Mouse (Mus musculus): ENCODE measurements around the gene Ubr1. TPM values are rescaled to one million over a fixed set of nuclear protein-coding genes. Genes with fewer than 3 reads are reported as not detected.
A peak's percentile ranks its signal among the peaks of the same experiment; 100 is the strongest.
"Not testable (repeated sequence)": the region's sequence is repeated elsewhere in the genome, so short reads cannot be mapped to it uniquely, and the experiment has no call there.

Gene Ubr1
- 26.0 and 29.1 TPM in 2 replicates for total RNA-seq (2014; fragmentation: Nextera tagmentation)
- 26.0 and 33.2 TPM in 2 replicates for total RNA-seq (2017)

DNA sequence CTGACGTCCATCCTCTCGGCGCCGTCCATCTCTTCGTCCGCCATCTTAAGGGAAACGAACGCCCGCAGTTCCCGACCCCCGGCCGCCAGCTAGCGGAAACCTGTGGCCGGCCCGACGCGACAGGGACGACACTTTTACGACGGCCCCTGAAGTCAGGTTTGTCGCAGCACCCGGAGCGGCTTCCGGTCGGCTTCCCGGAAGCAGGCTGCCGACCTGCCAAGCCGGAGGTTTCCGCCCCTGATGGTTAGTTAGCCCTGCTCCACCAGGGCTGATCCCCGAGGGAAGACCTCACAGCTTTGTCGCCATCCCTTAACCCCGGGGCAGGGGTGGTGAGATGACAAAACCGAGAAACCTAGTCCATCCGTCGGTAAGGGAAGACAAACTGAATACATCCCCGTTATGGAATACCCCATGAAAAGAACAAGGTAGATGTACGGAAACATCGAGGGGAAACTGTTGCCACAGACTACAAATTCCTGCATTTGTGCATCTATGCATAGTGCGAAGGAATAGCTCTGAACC is at the start of gene Ubr1:
Ubr1 (minus strand) TSS at position 157 of the 522 bp plus-strand sequence.
- peak; percentile 96 for ATAC-seq (replicated peaks; ENCODE audit: poor library complexity, severe bottlenecking)

DNA sequence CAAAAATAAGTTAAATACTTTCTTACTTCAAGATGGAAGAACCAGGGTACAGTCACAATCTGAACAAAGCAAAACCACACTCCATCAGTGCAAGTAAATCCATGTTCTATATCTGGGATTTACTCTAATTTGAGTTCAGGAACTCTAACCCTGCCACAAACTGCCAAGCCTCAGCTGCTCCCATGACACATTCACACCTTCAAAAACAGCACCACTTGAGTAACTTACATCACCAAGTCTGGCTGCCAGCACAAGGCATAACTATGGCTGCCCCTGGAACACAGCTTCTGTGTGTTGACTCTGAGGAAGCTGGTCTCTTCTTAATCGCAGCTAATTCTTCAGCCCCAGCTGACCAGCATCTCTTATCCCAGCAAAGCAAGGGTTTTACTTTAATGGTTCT is 46.6 kb upstream of the Ubr1 start:
- no peak for ATAC-seq (replicated peaks; ENCODE audit: poor library complexity, severe bottlenecking)

DNA sequence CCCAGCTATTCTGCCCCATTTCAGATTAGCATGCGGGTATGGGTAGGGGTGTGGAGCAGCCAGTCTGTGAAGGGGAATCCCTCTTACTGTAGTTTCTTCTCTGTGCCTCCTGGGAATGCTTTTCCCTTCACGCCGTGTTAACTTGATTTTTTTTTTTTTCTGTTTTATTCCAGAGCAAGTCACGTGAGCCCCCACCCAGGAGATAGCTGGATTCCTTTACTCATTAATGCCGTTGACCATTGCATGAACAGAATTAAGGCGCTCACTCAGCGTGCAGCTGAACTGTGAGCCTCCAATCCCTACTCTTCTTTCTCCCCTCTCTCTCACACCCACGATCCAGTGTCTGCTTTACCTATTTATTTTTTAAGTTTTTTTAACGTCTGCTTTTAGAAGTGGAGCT is 45.7 kb upstream of the Ubr1 start:
- ATAC-seq (replicated peaks; ENCODE audit: poor library complexity, severe bottlenecking) = no peak

DNA sequence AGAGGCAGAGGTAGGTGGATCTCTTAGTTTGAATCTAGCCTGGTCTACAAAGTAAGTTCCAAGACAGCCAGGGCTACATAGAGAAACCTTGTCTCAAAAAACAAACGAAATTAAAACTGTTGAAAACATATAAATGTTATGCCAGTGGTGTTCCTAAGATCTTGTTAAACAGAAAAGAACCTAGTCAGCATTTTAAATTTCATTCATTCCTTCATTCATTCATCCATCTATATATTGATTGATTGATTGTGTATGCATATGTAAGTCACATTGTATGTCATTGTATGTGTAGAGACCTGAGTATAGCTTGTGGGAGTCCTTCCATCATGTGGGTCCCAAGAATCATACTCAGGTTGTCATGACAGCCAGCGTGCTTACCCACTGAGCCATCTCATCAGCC is 45.0 kb upstream of the Ubr1 start:
- ATAC-seq (replicated peaks; ENCODE audit: poor library complexity, severe bottlenecking) = no peak

DNA sequence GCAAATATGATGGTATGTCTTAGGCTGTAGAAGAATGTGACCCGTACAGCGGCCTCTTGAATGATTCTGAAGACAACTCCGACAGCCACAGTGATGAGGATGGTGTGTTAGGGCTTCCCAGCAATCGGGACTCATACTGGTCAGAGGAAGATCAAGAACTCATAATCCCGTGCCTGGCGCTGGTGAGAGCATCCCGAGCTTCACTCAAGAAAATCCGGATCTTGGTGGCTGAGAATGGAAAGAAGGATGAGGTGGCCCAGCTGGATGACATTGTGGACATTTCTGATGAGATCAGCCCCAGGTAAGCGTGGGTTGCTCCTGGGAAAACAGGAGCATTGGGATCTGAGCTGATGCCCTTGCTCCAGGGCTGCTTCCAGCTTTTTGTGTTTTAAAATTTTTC is 42.2 kb upstream of the Ubr1 start:
- ATAC-seq (replicated peaks; ENCODE audit: poor library complexity, severe bottlenecking) = no peak

DNA sequence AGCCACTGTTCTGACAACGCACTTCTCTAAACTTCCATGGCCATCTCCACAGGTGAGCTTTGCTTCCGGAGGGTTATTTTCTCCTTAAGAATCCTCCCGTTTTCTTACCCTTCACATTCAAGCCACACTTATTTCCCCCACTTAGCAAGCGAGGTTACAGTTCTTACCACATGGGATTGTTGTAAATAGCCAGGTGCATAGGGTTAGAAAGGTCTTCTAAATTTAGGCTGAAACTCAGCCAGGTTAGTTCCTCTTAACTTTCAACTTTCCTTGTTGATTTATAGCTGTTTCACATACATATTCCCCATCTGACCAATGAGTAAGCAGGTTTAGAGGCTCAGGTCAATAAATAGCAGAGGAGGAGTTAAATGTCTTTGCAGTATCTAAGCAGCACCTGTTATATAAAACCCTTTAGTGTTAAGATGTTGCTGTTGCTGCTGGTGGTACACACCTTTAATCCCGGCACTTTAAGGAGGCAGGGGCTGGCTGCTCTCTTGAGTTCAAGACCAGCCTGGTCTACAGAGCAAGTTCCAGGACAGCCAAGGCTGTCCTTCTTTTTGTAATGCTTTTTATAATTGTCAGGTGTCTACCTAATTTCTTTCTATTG is 38.7 kb upstream of the Ubr1 start:
- no peak for ATAC-seq (replicated peaks; ENCODE audit: poor library complexity, severe bottlenecking)

DNA sequence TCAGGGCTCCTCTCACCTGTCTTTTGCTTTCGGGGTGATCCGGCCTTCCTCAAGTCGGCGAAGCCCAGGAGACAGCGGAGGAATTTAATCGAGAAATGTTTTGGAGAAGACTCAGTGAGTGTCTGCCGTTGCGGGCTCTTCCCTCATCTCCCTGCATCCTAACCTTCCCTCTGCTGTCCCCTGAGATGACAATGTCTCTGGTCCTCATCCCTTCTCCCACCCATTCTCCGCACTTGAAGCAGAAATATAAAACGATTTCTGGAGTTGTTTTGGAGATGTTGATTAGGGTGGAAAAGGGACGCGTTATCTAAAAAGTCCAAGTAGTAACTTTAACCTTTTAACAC is 38.1 kb upstream of the Ubr1 start:
- ATAC-seq (replicated peaks; ENCODE audit: poor library complexity, severe bottlenecking) = peak; percentile 5; the same call in 1 of the 2 replicates

DNA sequence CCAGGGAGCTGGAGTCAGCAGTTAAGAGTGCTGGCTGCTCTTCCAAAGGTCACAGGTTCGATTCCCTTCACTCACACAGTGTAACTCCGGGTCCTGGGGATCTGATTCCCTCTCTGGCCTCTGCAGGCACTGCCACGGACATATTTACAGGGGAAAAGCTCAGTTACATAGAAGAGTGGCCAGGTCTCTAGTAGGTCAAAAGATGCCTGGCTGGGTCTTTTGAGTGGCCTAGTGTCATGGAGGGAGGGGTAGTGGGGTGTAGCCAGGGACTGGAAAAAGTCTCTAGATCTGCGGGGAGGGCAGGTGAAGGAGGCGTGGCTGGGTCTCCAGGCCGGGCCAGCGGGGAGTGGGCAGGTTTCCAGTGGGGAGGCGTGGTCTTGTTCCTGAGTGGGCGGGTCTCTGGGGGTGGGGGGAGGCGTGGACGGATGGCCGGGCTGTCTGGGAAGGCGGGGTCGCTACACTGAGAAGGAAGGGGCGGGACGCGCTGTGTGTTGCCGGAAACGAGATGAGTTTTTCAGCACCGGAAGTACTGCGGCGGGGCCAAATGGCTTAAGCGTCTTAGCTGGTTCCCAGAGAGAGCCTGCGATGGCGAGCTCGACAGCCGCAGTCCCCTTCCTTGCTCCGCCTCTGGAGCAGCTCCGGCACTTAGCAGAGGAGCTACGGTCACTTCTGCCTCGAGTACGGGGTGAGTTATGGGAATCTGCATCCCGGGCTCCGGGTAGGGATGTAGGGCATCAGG is 37.6 kb upstream of the Ubr1 start, which contains the start of gene Ccndbp1:
Ccndbp1 (plus strand) TSS at position 479 of the 739 bp plus-strand sequence.
- ATAC-seq (replicated peaks; ENCODE audit: poor library complexity, severe bottlenecking) = peak; percentile 98

DNA sequence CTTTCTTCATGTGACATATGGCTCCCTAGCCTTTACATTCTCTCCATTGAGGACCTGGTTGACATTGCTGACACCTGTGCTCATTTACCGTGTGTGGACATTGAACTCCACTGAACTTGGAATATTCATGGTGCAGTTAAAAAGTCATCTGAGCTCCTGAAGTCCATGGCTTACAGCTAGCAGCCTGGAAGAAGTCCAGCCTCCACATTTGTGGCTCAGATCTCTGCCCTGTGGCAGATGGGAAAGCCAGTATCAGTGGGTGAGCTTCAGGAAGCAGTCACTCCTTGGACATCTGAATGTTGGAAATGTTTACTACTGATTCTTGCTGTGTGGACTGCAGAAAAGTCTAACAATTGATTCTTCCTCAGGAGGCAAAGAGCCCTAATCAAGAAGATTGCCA is 36.5 kb upstream of the Ubr1 start:
- no peak for ATAC-seq (replicated peaks; ENCODE audit: poor library complexity, severe bottlenecking)

DNA sequence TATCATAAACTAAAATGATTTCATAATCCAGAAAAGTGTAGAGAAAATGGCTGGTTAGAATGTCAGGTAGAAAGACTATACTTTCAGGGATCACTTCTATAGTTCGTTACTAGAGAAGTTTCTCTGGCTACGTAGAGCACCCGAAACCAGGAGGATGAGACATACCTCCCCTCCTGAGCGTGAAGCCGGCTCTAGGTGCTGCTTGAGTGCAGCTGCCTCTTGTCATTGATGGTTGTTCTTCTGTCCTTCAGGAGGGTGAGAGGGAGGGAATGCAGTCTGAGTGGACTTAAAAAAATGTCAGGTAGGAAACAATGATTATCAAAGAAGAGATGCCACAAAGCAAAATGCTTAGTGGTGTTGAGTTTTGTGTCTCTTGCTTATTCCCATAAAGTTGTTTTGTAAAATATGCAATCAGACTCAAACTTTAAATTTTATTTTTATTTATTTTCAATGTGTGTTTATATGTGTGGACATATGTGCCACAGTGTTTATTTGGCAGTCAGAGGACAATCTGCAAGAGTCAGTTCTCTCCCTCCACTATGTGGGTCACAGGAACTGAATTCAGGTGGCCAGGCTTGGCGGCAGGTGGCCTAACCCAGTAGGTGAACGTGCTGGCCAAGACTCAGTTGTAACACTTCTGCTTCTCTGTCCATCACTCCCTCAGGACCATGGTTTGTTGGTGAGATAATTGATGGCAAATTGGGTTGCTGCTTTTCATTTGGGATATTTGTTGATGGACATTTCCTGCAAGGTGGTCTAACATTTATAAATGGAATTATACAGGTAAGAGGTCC is 33.7 kb upstream of the Ubr1 start:
- ATAC-seq (replicated peaks; ENCODE audit: poor library complexity, severe bottlenecking) = no peak

DNA sequence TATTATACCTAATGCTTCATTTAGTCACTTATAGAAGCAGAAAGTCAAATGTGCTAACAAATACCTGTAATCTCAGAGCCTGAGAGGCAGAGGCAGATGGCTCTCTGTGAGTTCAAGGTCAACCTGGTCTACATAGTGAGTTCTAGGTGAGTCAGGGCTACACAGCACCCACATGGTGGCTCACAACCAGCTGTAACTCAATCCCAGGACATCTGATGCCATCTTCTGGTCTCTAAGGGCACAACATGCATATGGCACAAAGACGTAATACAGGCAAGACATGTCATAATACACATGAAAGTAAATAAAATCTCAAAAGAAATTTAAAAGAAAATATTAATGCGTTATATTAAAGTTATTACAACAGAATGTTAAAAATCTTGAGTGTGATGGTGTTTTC is 33.1 kb upstream of the Ubr1 start:
- no peak for ATAC-seq (replicated peaks; ENCODE audit: poor library complexity, severe bottlenecking)

DNA sequence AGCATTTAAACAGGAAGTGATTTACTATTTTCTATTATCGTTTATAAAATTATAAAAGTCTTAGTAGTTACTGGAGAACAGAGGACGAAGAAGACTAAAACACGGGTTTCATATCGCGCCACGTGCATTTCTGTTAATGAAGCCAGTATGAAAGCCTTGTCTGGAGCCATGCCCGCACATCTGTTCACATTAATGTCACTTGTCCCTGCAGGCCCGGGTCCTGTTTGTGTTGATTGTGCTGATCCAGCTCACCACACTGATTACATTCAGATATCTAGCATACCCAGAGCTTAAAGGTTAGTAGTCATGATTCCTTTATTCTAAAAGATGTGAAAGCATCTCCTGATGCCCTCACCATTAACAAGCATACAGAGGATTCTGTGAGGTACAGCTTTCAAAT is 28.3 kb upstream of the Ubr1 start:
- ATAC-seq (replicated peaks; ENCODE audit: poor library complexity, severe bottlenecking) = no peak

DNA sequence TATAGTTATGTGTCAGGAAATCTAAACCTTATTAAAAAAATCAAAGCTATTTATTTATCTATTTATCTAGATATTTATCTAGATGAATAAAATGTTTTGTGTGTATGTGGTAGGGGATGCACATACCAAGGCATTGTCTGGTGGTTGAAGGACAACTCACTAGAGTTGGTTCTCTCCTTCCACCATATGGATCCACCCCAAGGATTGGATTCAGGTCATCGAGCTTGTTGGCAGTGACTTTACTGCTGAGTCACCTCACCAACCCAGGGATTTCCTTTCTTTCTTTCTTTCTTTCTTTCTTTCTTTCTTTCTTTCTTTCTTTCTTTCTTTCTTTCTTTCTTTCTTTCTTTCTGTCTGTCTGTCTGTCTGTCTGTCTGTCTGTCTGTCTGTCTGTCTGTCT is 26.1 kb upstream of the Ubr1 start:
- ATAC-seq (replicated peaks; ENCODE audit: poor library complexity, severe bottlenecking) = not testable (repeated sequence)

DNA sequence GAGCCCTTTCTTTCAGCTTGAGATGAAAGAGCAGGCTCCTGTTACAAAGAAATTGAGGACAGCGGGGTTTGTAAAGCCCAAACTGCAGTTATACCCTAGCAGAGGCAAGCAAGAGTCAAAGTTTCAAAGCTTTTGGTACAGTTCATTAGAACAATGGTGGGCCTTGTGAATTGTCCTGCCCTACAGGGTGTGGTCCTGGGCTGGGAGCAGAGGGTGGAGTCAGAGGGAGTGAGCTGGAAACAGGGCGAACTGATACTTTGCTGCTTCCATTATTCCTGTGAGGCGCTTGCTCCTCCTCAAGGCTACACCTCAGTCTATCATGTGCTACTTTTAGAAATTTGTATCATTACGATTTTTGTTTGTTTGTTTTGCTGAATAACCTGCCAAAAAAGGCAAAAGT is 20.7 kb upstream of the Ubr1 start:
- no peak for ATAC-seq (replicated peaks; ENCODE audit: poor library complexity, severe bottlenecking)

DNA sequence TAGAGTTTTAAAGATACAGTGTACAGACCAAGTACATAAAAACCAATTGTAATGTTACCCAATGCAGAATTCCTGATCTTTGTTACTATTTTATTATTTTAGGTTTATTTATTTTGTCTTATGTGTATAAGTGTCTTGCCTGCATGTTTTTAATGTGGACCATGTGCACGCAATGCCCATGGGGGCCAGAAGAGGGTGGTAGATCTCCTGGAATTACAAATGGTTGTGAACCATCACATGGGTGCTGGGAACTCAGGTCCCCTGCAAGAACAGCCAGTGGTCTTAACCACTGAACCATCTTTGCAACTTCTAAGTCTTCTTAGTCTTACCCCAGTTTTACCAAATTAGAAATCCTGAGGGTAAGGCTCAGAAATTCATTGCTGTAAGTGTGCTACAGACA is 14.7 kb upstream of the Ubr1 start:
- no peak; the same call in 1 of the 2 replicates for ATAC-seq (replicated peaks; ENCODE audit: poor library complexity, severe bottlenecking)

DNA sequence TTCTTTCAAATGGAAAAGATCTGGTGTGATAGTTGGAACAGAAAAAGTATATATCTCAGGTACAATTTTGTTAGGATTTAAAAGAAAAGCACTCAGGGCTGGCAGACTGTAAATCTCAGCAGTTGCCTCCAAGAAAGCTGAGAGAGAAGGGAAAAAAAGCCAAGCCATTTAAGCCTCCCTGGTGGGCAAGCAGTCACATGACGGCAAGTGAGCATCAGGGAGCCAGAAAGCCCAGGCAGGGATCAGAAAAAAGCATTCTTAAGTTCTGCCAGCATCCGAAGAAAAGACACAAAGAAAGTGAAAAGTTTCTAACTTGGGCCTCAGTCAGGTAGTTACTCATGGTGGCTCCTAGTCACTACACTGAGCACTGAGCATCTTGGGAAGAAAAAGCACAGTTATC is 13.1 kb upstream of the Ubr1 start:
- ATAC-seq (replicated peaks; ENCODE audit: poor library complexity, severe bottlenecking) = no peak

DNA sequence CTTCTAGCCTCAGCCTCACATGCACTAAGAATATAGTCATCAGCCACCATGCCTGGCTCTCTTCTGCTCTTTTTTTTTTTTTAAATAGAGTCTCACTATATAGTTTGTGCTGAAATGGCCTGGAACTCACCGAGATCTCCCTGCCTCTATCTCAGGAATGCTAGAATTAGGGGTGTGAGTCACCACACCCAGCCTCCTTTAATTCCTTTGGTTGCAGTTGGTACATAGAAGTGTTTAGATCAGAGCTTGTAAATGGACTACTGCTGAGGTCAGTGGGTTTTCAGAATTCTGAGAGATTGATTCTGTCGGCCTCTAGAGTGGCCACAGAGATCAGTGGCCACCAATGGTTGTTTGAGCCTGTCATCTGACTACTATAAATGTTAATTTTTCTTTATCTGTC is 10.3 kb upstream of the Ubr1 start:
- no peak for ATAC-seq (replicated peaks; ENCODE audit: poor library complexity, severe bottlenecking)

DNA sequence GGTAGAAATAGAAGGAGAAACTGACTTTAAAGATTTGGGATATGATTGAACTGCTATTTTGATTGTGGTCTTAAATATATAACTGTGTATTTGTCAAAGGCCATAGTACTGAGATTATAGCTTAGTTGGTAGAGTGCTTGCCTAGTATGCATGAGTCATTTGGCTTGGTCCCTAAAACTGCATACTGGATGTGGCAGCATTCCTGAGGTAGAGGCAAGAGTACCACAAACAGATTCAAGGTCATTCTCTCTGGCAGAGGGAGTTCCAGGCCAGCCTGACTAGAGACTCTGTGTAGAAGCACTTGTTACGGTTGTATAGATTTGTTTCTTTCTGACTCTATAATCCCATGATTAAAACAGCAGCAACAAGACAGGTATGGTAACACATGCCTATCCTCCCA is 9.3 kb upstream of the Ubr1 start:
- ATAC-seq (replicated peaks; ENCODE audit: poor library complexity, severe bottlenecking) = no peak

DNA sequence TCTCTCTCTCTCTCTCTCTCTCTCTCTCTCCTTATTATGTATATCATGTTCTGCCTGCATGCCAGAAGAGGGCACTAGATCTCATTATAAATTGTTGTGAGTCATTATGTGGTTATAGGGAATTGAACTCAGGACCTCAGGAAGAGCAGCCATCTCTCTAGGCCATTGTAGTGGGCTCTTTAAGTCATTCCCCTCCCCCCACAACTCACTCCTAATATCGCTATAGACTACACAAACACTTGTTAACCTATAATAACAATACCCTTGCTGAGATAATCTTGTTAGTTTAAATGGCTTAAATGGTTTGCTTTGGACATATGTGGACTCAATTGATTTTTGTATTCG is 8.2 kb upstream of the Ubr1 start:
- peak; percentile 15; the same call in 1 of the 2 replicates for ATAC-seq (replicated peaks; ENCODE audit: poor library complexity, severe bottlenecking)

DNA sequence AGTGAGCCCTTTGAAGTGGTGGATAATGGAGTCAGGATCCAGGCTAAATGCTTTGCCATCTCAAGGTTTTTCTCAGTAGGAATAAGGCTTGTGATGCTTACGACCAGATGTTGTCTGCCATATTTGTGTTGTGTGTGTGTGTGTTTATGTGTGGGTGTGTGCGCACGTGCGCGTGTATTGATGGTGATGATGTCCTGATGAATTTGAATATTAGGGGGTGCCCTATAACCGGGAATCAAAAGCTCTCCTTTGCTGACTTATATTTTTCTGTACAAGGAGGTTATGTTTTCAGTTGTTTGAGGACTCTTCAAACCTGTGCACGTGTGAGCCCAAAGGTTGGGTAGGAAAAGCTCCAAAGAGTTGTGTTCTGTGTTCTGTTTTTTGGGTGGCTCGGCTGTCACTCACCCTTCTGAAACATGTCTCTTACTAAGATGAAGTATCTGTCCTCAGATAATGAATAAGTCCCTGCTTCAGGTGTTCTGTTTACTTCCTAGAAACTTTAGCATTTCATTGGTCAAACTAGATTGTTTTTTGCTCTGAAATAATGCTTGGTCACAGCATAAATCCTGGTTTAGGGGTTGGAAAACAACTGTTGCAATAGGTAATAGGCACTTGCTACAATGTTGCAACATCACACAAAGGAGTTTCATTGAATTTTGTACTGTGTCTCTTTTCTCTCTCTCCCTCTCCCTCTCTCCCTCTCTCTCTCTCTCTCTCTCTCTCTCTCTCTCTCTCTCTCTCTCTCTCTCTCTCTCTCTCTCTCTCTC is 7.6 kb upstream of the Ubr1 start:
- peak; percentile 61 for ATAC-seq (replicated peaks; ENCODE audit: poor library complexity, severe bottlenecking)
